Mouse (Mus musculus): ENCODE data around the gene D6Ertd527e. TPM values are rescaled to one million over a fixed set of nuclear protein-coding genes. Genes with fewer than 3 reads are reported as not detected.

The D6Ertd527e gene
- polyA plus RNA-seq (2012; rRNA removed), result 0.09 TPM in 2 replicates

DNA sequence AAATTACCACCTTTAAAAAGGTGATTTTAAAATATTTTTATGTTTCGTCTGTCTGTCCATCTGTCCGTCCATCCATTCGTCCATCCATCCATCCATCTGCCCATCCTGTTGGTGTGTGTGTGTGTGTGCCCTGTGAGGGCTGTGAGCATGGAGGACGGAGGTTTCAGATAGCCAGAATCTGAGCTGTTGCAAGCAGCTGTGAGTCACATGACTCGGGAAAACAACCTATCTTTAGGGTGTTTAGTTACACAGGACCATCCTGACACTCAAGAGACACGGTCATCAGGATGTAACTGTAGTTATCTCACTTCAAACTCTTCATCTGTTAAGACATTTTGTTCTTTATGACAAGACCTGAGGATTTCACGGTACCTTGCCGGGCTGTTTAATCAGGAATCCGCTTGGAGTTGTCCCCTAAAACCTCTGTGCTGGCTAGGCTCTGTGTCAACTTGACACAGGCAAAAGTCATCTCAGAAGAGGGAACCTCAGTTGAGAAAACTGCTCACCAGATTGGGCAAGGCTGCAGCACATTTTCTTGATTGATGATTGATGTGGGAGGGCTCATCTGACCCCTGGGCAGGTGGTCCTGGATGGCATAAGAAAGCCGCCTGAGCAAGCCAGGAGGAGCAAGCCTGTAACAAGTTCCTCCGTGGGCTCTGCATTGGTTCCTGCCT lies at the start of gene D6Ertd527e:
TSS of gene D6Ertd527e (plus strand) at position 624 of the 674 bp plus-strand sequence.

Other genes starting within 250 kb of the D6Ertd527e start
- 42.4 and 55.3 TPM in 2 replicates for gene Nfu1, start 95.5 kb upstream of the D6Ertd527e start, polyA plus RNA-seq (2012; rRNA removed)
- gene Gfpt1, start 61.9 kb upstream of the D6Ertd527e start, polyA plus RNA-seq (2012; rRNA removed), result 5.6 and 6.0 TPM in 2 replicates
- 0.77 and 1.1 TPM in 2 replicates for gene Antxr1, start 231.1 kb downstream of the D6Ertd527e start, polyA plus RNA-seq (2012; rRNA removed)
- gene Gkn1, start 246.2 kb downstream of the D6Ertd527e start, polyA plus RNA-seq (2012; rRNA removed), result 0.03 TPM in 1 of 2 replicates, not detected in the other